Mouse (Mus musculus) cerebellum, postnatal 25 days (tissue): ENCODE measurements around the gene Plxnc1.
A peak's percentile ranks its signal among the peaks of the same experiment; 100 is the strongest.

ENCODE experiments used
- DNase-seq, 2 experiments: peaks; one replicate each; pipeline ENCODE4 v3.0.0; 2021; ENCODE audit warnings: mixed read lengths in 2 of 2

Plxnc1 gene

GRCm38 (mm10) chr10:94864199-94864928 is 80.3 kb downstream of the Plxnc1 start:
- DNase-seq: no peak

- no peak for DNase-seq
Observed at GRCm38 (mm10) chr10:94863251-94863650, 81.4 kb downstream of the Plxnc1 start.

- no peak for DNase-seq
Observed at GRCm38 (mm10) chr10:94860870-94861269, 83.8 kb downstream of the Plxnc1 start.

- no peak for DNase-seq
Observed at GRCm38 (mm10) chr10:94858277-94859033, 86.2 kb downstream of the Plxnc1 start.

- DNase-seq: no peak
Observed at GRCm38 (mm10) chr10:94850565-94850964, 94.1 kb downstream of the Plxnc1 start.

- no peak for DNase-seq
Observed at GRCm38 (mm10) chr10:94849930-94850329, 94.7 kb downstream of the Plxnc1 start.

GRCm38 (mm10) chr10:94849360-94849759 is 95.3 kb downstream of the Plxnc1 start:
- DNase-seq: no peak

- no peak for DNase-seq
Observed at GRCm38 (mm10) chr10:94848344-94848743, 96.3 kb downstream of the Plxnc1 start.

- peak in 1 of 2 experiments; percentile 20 for DNase-seq
Observed at GRCm38 (mm10) chr10:94846501-94847105, 98.0 kb downstream of the Plxnc1 start.

- DNase-seq: no peak
Observed at GRCm38 (mm10) chr10:94844692-94845091, 99.9 kb downstream of the Plxnc1 start.

- DNase-seq: no peak
Observed at GRCm38 (mm10) chr10:94835874-94836273, 108.8 kb downstream of the Plxnc1 start.

- DNase-seq: peak; percentile 64 to 80
Observed at GRCm38 (mm10) chr10:94829407-94829806, 115.2 kb downstream of the Plxnc1 start.

GRCm38 (mm10) chr10:94828734-94829230 is 115.9 kb downstream of the Plxnc1 start:
- no peak for DNase-seq

GRCm38 (mm10) chr10:94827890-94828733 is 116.5 kb downstream of the Plxnc1 start:
- DNase-seq: no peak

GRCm38 (mm10) chr10:94827325-94827724 is 117.3 kb downstream of the Plxnc1 start:
- DNase-seq: no peak

- DNase-seq: no peak
Observed at GRCm38 (mm10) chr10:94826436-94826835, 118.2 kb downstream of the Plxnc1 start.

GRCm38 (mm10) chr10:94825951-94826350 is 118.7 kb downstream of the Plxnc1 start:
- DNase-seq: no peak

GRCm38 (mm10) chr10:94823971-94824760 is 120.5 kb downstream of the Plxnc1 start:
- no peak for DNase-seq

GRCm38 (mm10) chr10:94818781-94819665 is 125.6 kb downstream of the Plxnc1 start:
- DNase-seq: peak; percentile 65 to 66

GRCm38 (mm10) chr10:94818127-94818526 is 126.5 kb downstream of the Plxnc1 start:
- DNase-seq: no peak
